Mouse (Mus musculus): ENCODE measurements around the gene Efhd2.

Efhd2 gene

DNA sequence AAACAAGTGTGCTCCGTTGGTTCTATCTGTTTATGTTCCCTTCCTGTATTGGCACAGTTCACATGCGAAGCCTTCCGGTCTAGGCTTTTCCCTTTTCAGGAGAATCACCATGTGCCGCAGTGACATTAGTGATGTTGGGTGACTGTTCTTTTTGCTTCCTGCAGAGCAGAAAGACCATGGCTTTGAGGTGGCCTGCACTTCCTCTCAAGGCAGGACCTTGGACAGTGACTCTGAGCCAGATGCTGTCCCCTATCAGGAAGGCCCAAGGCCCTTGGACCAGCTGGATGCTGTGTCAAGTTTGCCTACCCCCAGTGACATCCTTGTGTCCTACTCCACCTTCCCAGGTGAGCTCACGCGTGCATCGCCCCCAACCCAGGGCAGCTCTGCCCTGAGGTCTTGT, 63.3 kb downstream of the Efhd2 start:
- DNase-seq (ENCODE audit: inconsistent age in 2 of 2, low spot score in 1 of 2) = no peak

GRCm38 (mm10) chr4:141810975-141811374, 63.7 kb downstream of the Efhd2 start:
- no peak for DNase-seq (ENCODE audit: inconsistent age in 2 of 2, low spot score in 1 of 2)

DNA sequence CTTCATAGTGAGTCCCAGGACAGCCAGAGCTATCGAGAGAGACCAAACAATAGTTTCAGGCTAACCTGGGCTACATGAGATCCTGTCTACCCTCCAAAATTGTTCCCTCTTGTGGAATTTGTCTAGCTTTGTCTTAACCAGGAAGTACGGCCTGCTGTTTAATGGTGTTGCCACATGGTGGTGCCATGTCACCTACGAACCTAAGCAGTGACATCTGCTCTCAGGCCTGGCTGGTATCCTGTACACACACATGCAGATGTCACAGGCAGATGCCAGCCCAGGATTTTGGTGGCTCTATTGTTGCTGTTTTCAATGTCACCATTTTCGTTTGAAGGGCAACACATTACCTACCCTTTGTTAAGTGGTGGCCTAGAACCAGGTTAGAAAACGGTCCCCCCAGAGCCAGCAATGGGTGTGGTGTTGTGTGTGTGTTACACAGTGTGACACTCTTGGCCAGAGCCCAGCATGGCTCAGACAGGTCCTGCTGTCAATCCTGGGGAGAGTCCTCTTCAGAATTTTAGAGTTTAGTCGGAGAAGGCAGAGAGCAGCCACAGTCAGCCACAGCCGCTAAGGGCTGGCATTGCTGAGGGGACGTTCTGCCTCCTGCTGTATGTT, 64.8 kb downstream of the Efhd2 start:
- DNase-seq (ENCODE audit: inconsistent age in 2 of 2, low spot score in 1 of 2) = peak in 1 of 2 experiments; percentile 64
